Mouse (Mus musculus) neural tube, embryonic 13.5 days (tissue): ENCODE measurements around the gene Ttc28. TPM values are rescaled to one million over a fixed set of nuclear protein-coding genes. Genes with fewer than 3 reads are reported as not detected.

ENCODE experiments used
- ATAC-seq: fragments of 200-750 bp; cut with Nextera tagmentation; 2 replicates; pipeline ENCODE4 v1.8.0; 2017; ENCODE audit warnings: low read depth, mild to moderate bottlenecking, moderate TSS enrichment, moderate library complexity
- H3K27ac ChIP-seq: fragments of 300-500 bp; sonication (generic); replicated peaks from 2 replicates; pipeline ENCODE4 v1.5.1; 2015; ENCODE audit warnings: moderate library complexity, mild to moderate bottlenecking, inconsistent platforms
- H3K27me3 ChIP-seq: fragments of 300-500 bp; sonication (generic); 2 replicates; pipeline ENCODE4 v1.6.1; 2015; ENCODE audit warnings: mild to moderate bottlenecking, inconsistent platforms
- H3K36me3 ChIP-seq: fragments of 300-500 bp; sonication (generic); 2 replicates; pipeline ENCODE4 v1.6.1; 2015; ENCODE audit warnings: mild to moderate bottlenecking, inconsistent platforms
- H3K4me1 ChIP-seq: fragments of 300-500 bp; sonication (generic); replicated peaks from 2 replicates; pipeline ENCODE4 v1.6.1; 2015; ENCODE audit warnings: inconsistent platforms
- H3K4me2 ChIP-seq: fragments of 300-500 bp; sonication (generic); 2 replicates; pipeline ENCODE4 v1.6.1; 2015; ENCODE audit warnings: inconsistent platforms, mild to moderate bottlenecking, moderate library complexity
- H3K4me3 ChIP-seq: fragments of 300-500 bp; sonication (generic); 2 replicates; pipeline ENCODE4 v1.5.1; 2015; ENCODE audit warnings: mild to moderate bottlenecking, inconsistent platforms
- H3K9ac ChIP-seq: fragments of 300-500 bp; sonication (generic); 2 replicates; pipeline ENCODE4 v1.6.1; 2015; ENCODE audit warnings: moderate library complexity, mild to moderate bottlenecking, inconsistent platforms
- H3K9me3 ChIP-seq: fragments of 300-500 bp; sonication (generic); 2 replicates; pipeline ENCODE4 v1.6.1; 2016; ENCODE audit warnings: inconsistent platforms
- WGBS: fragments of 180-500 bp; shearing (Covaris S2); methylation state at CpG from one replicate; pipeline ENCODE4 v1.1.7; 2015; 5-methylcytosine and 5-hydroxymethylcytosine counted together
- polyA plus RNA-seq: library from polyadenylated mRNA; unstranded; fragments of >200 nt; fragmentation: Nextera tagmentation; extraction: Ambion mirVana; gene quantifications from 2 replicates; pipeline ENCODE4 v1.2.1, GENCODE M21; 2015

Ttc28 gene
- polyA plus RNA-seq, 1 experiment from 2014 or later, result 18.7 TPM

GRCm38 (mm10) chr5:111039771-111040170, 160.2 kb downstream of the Ttc28 start:
- H3K27me3 ChIP-seq, result no peaks in the 10 kb centered on the region

GRCm38 (mm10) chr5:111041952-111042351, 162.3 kb downstream of the Ttc28 start:
- Histone ChIP-seq H3K4me1 (peaks cover 96% of the 10 kb centered on the region), H3K27ac (peak overlapping the region; percentile 19; the same call in 1 of the 2 replicates), H3K4me3 (no peak overlapping the region), H3K36me3 (no peaks in the 10 kb centered on the region), H3K9ac (no peak overlapping the region), H3K4me2 (no peak overlapping the region), H3K9me3 (no peaks in the 10 kb centered on the region), H3K27me3 (no peaks in the 10 kb centered on the region)
- 54% methylated on average over 5 of the region's 5 CpGs for WGBS
- no peak for ATAC-seq

More at GRCm38 (mm10) chr5:111039771-111040170, 160.2 kb downstream of the Ttc28 start:
- ATAC-seq, result no peak
- peaks cover 90% of the 10 kb centered on the region for H3K4me1 ChIP-seq
- peak overlapping the region; percentile 23 for H3K27ac ChIP-seq
- no peak overlapping the region for H3K4me2 ChIP-seq
- no peak overlapping the region for H3K4me3 ChIP-seq
- H3K9me3 ChIP-seq, result no peaks in the 10 kb centered on the region
- 64% methylated on average over 6 of the region's 6 CpGs for WGBS
- no peak overlapping the region for H3K9ac ChIP-seq
- no peaks in the 10 kb centered on the region for H3K36me3 ChIP-seq

GRCm38 (mm10) chr5:111044193-111044592, 164.6 kb downstream of the Ttc28 start:
- Histone ChIP-seq H3K4me2 (peak overlapping the region; percentile 13; the same call in 1 of the 2 replicates), H3K4me1 (peaks cover 96% of the 10 kb centered on the region), H3K27ac (peak overlapping the region; percentile 71), H3K9ac (peak overlapping the region; percentile 17; the same call in 1 of the 2 replicates), H3K4me3 (no peak overlapping the region), H3K36me3 (no peaks in the 10 kb centered on the region), H3K27me3 (no peaks in the 10 kb centered on the region), H3K9me3 (no peaks in the 10 kb centered on the region)
- no peak for ATAC-seq
- 11% methylated on average over 7 of the region's 7 CpGs for WGBS

- Histone ChIP-seq H3K9ac (no peak overlapping the region), H3K9me3 (no peaks in the 10 kb centered on the region), H3K36me3 (no peaks in the 10 kb centered on the region), H3K27me3 (no peaks in the 10 kb centered on the region), H3K4me3 (no peak overlapping the region), H3K4me1 (peaks cover 87% of the 10 kb centered on the region), H3K4me2 (no peak overlapping the region), H3K27ac (peak overlapping the region; percentile 57; the same call in 1 of the 2 replicates)
- 94% methylated on average over 6 of the region's 6 CpGs for WGBS
- no peak for ATAC-seq
Observed at GRCm38 (mm10) chr5:111046359-111046758, 166.8 kb downstream of the Ttc28 start.

GRCm38 (mm10) chr5:111046841-111047476, 167.4 kb downstream of the Ttc28 start:
- ATAC-seq, result no peak
- Histone ChIP-seq H3K27ac (peak overlapping the region; percentile 57), H3K36me3 (no peaks in the 10 kb centered on the region), H3K9me3 (no peaks in the 10 kb centered on the region), H3K27me3 (no peaks in the 10 kb centered on the region), H3K4me3 (no peak overlapping the region), H3K9ac (no peak overlapping the region), H3K4me1 (peaks cover 81% of the 10 kb centered on the region), H3K4me2 (peak overlapping the region; percentile 4; the same call in 1 of the 2 replicates)
- WGBS, result 33% methylated on average over 14 of the region's 14 CpGs

GRCm38 (mm10) chr5:111048036-111048435, 168.4 kb downstream of the Ttc28 start:
- Histone ChIP-seq H3K9me3 (no peaks in the 10 kb centered on the region), H3K27ac (no peak overlapping the region), H3K4me1 (peaks cover 75% of the 10 kb centered on the region), H3K27me3 (no peaks in the 10 kb centered on the region), H3K36me3 (no peaks in the 10 kb centered on the region), H3K4me2 (no peak overlapping the region), H3K4me3 (no peak overlapping the region), H3K9ac (no peak overlapping the region)
- WGBS, result 74% methylated on average over 5 of the region's 5 CpGs
- ATAC-seq, result no peak

GRCm38 (mm10) chr5:111049584-111049983, 170.0 kb downstream of the Ttc28 start:
- Histone ChIP-seq H3K36me3 (no peaks in the 10 kb centered on the region), H3K27me3 (no peaks in the 10 kb centered on the region), H3K9me3 (no peaks in the 10 kb centered on the region), H3K9ac (no peak overlapping the region), H3K4me3 (no peak overlapping the region), H3K4me1 (peaks cover 75% of the 10 kb centered on the region), H3K27ac (no peak overlapping the region), H3K4me2 (no peak overlapping the region)
- 91% methylated on average over 4 of the region's 4 CpGs for WGBS
- ATAC-seq, result no peak

- Histone ChIP-seq H3K4me2 (no peak overlapping the region), H3K27ac (no peak overlapping the region), H3K27me3 (no peaks in the 10 kb centered on the region), H3K9ac (no peak overlapping the region), H3K36me3 (no peaks in the 10 kb centered on the region), H3K4me1 (peaks cover 75% of the 10 kb centered on the region), H3K4me3 (no peak overlapping the region), H3K9me3 (no peaks in the 10 kb centered on the region)
- no peak for ATAC-seq
- WGBS, result 77% methylated on average over 9 of the region's 9 CpGs
Observed at GRCm38 (mm10) chr5:111050135-111050534, 170.5 kb downstream of the Ttc28 start.

GRCm38 (mm10) chr5:111054380-111054779, 174.8 kb downstream of the Ttc28 start:
- Histone ChIP-seq H3K27ac (peak overlapping the region; percentile 85), H3K9me3 (no peaks in the 10 kb centered on the region), H3K27me3 (no peaks in the 10 kb centered on the region), H3K9ac (peak overlapping the region; percentile 45), H3K36me3 (no peaks in the 10 kb centered on the region), H3K4me1 (peaks cover 76% of the 10 kb centered on the region), H3K4me3 (no peak overlapping the region), H3K4me2 (peak overlapping the region; percentile 43)
- 46% methylated on average over 9 of the region's 9 CpGs for WGBS
- no peak for ATAC-seq

- H3K4me1 ChIP-seq, result peaks cover 76% of the 10 kb centered on the region
- H3K9me3 ChIP-seq, result no peaks in the 10 kb centered on the region
- peak overlapping the region; percentile 45 for H3K9ac ChIP-seq
- no peaks in the 10 kb centered on the region for H3K27me3 ChIP-seq
- 28% methylated on average over 17 of the region's 17 CpGs for WGBS
- H3K36me3 ChIP-seq, result no peaks in the 10 kb centered on the region
- peak overlapping the region; percentile 8; the same call in 1 of the 2 replicates for H3K4me3 ChIP-seq
- ATAC-seq, result no peak
- H3K4me2 ChIP-seq, result peak overlapping the region; percentile 43
- peak overlapping the region; percentile 85 for H3K27ac ChIP-seq
Observed at GRCm38 (mm10) chr5:111054848-111055428, 175.3 kb downstream of the Ttc28 start.

- peak overlapping the region; percentile 8; the same call in 1 of the 2 replicates for H3K4me3 ChIP-seq
- no peak for ATAC-seq
- H3K9me3 ChIP-seq, result no peaks in the 10 kb centered on the region
- H3K4me1 ChIP-seq, result peaks cover 71% of the 10 kb centered on the region
- H3K27ac ChIP-seq, result peak overlapping the region; percentile 85
- H3K4me2 ChIP-seq, result peak overlapping the region; percentile 43
- H3K27me3 ChIP-seq, result no peaks in the 10 kb centered on the region
- WGBS, result 44% methylated on average over 8 of the region's 8 CpGs
- no peaks in the 10 kb centered on the region for H3K36me3 ChIP-seq
- H3K9ac ChIP-seq, result peak overlapping the region; percentile 39
Observed at GRCm38 (mm10) chr5:111055507-111055906, 175.9 kb downstream of the Ttc28 start.

- no peak overlapping the region for H3K4me3 ChIP-seq
- H3K4me1 ChIP-seq, result peaks cover 71% of the 10 kb centered on the region
- WGBS, result 53% methylated on average over 7 of the region's 7 CpGs
- H3K27ac ChIP-seq, result 0 out of 2 replicates have a peak overlapping the region, but pooled peaks have one; percentile 15
- H3K9ac ChIP-seq, result no peak overlapping the region
- no peak overlapping the region for H3K4me2 ChIP-seq
- H3K27me3 ChIP-seq, result no peaks in the 10 kb centered on the region
- no peaks in the 10 kb centered on the region for H3K9me3 ChIP-seq
- ATAC-seq, result no peak; the same call in 1 of the 2 replicates
- no peaks in the 10 kb centered on the region for H3K36me3 ChIP-seq
Observed at GRCm38 (mm10) chr5:111057084-111057483, 177.5 kb downstream of the Ttc28 start.
